Mouse (Mus musculus): Measurements from ENCODE around the gene Rgs13.
A peak's percentile ranks its signal among the peaks of the same experiment; 100 is the strongest.

Rgs13 gene

GRCm38 (mm10) chr1:144177166-144177565 lies at the start of gene Rgs13:
Gene Rgs13 (minus strand): TSS chr1:144177372.
- DNase-seq (ENCODE audit: low read depth), result no peak

- no peak for DNase-seq (ENCODE audit: low read depth)
These were observed 38.1 kb upstream of the Rgs13 start for GRCm38 (mm10) chr1:144215230-144215629.

GRCm38 (mm10) chr1:144210912-144211311 lies 33.7 kb upstream of the Rgs13 start:
- no peak for DNase-seq (ENCODE audit: low read depth)

GRCm38 (mm10) chr1:144206281-144207061 lies 29.3 kb upstream of the Rgs13 start:
- no peak for DNase-seq (ENCODE audit: low read depth)

- DNase-seq (ENCODE audit: low read depth), result no peak
These were observed 27.6 kb upstream of the Rgs13 start for GRCm38 (mm10) chr1:144204766-144205165.

- no peak for DNase-seq (ENCODE audit: low read depth)
These were observed 25.8 kb upstream of the Rgs13 start for GRCm38 (mm10) chr1:144202939-144203338.

- no peak for DNase-seq (ENCODE audit: low read depth)
These were observed 23.3 kb upstream of the Rgs13 start for GRCm38 (mm10) chr1:144200496-144200895.

- DNase-seq (ENCODE audit: low read depth), result no peak
These were observed 22.4 kb upstream of the Rgs13 start for GRCm38 (mm10) chr1:144199538-144199937.

- peak; percentile 31 for DNase-seq (ENCODE audit: low read depth)
These were observed 20.5 kb upstream of the Rgs13 start for GRCm38 (mm10) chr1:144197684-144198083.

GRCm38 (mm10) chr1:144186655-144187396 lies 9.7 kb upstream of the Rgs13 start:
- no peak for DNase-seq (ENCODE audit: low read depth)

GRCm38 (mm10) chr1:144184955-144185715 lies 8.0 kb upstream of the Rgs13 start:
- no peak for DNase-seq (ENCODE audit: low read depth)

GRCm38 (mm10) chr1:144183622-144184021 lies 6.5 kb upstream of the Rgs13 start:
- DNase-seq (ENCODE audit: low read depth), result no peak

GRCm38 (mm10) chr1:144179559-144179958 lies 2.4 kb upstream of the Rgs13 start:
- DNase-seq (ENCODE audit: low read depth), result no peak

GRCm38 (mm10) chr1:144178281-144178957 lies 1.2 kb upstream of the Rgs13 start:
- no peak for DNase-seq (ENCODE audit: low read depth)

GRCm38 (mm10) chr1:144177620-144178019 lies 448 bp upstream of the Rgs13 start:
- no peak for DNase-seq (ENCODE audit: low read depth)

- no peak for DNase-seq (ENCODE audit: low read depth)
These were observed 2.4 kb downstream of the Rgs13 start for GRCm38 (mm10) chr1:144174760-144175159.

- no peak for DNase-seq (ENCODE audit: low read depth)
These were observed 3.6 kb downstream of the Rgs13 start for GRCm38 (mm10) chr1:144173568-144174036.

- no peak for DNase-seq (ENCODE audit: low read depth)
These were observed 8.3 kb downstream of the Rgs13 start for GRCm38 (mm10) chr1:144168921-144169320.

GRCm38 (mm10) chr1:144167761-144168160 lies 9.4 kb downstream of the Rgs13 start:
- DNase-seq (ENCODE audit: low read depth), result no peak

GRCm38 (mm10) chr1:144166897-144167296 lies 10.3 kb downstream of the Rgs13 start:
- no peak for DNase-seq (ENCODE audit: low read depth)

GRCm38 (mm10) chr1:144166275-144166674 lies 10.9 kb downstream of the Rgs13 start:
- no peak for DNase-seq (ENCODE audit: low read depth)

GRCm38 (mm10) chr1:144152526-144152925 lies 24.6 kb downstream of the Rgs13 start:
- DNase-seq (ENCODE audit: low read depth), result no peak

Data from fibroblast of lung, adult 2 months (primary cell).